Mouse (Mus musculus) forelimb bud, embryonic 11.5 days (tissue): ENCODE data around the gene Aox1.
"Not testable (repeated sequence)": the region's sequence is repeated elsewhere in the genome, so short reads cannot be mapped to it uniquely, and the experiment has no call there.

Source experiments
- DNase-seq: peaks from one replicate; pipeline ENCODE4 v3.0.0-alpha.2; 2012; ENCODE audit warnings: low read depth, low spot score

The Aox1 gene

DNA sequence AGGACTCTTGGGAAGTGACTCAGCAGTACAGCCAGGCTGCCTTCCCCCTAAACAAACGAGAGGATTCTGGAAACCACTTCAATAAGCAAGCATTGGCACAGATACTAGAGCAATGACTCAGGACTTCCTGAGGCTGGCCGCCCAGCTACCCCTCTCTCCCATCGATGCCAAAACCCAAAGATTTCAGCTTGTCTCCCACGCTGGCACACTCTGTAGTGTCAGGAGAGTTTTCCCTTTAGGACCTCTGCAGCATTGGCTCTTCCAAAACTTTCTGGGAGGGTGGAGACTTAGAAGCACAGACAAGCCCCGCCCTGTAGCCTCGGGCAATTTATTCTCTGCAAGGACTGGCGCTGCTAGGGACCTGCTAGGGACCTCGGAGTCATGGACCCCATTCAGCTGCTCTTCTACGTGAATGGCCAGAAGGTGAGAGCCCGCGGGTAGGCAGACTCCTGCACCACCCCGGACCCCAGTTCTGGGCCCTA is at the start of gene Aox1:
Aox1 (plus strand) TSS at position 296 of the 482 bp plus-strand sequence.
- DNase-seq = peak; percentile 41

DNA sequence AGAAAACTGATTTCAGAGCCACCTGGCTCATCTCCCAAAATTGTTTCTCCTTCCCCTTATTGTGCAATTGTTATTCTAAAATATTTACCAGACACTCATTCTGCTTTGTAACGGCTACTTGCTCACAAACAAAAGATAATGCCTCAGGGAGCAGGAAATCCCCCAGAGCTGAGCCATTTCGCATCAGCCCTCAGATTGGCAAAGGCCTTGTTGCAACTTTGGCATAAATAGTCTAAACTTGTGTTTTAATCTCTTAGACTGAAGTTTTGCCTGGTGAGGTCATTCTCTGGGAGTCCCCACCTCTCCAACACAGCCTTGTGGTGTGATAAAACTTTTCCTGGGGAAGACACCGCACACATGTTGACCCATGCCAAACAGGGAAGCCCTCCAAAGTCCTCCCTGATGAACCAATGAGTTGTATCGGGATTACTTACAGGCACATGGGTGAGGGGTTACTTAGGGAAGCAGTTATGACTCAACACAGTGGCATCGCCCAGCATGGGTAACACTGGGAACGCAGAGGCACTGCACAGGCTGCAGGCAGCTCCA is 40.6 kb upstream of the Aox1 start:
- no peak for DNase-seq

DNA sequence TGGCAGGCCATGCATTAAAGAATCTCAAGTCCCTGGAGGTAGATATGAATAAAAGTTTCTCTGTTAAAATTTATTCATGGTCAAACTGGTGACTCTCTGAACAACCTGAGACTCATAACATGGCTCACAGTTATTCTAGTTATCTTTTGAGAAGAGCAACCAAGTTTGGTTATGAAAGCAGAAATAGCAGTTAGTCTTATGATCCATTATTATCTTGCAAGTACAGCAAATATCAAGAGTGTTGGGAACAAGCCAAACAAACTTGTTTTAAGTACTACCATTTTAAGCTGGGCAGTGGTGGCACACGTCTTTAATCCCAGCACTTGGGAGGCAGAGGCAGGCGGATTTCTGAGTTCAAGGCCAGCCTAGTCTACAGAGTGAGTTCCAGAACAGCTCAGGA is 38.5 kb upstream of the Aox1 start:
- no peak for DNase-seq

DNA sequence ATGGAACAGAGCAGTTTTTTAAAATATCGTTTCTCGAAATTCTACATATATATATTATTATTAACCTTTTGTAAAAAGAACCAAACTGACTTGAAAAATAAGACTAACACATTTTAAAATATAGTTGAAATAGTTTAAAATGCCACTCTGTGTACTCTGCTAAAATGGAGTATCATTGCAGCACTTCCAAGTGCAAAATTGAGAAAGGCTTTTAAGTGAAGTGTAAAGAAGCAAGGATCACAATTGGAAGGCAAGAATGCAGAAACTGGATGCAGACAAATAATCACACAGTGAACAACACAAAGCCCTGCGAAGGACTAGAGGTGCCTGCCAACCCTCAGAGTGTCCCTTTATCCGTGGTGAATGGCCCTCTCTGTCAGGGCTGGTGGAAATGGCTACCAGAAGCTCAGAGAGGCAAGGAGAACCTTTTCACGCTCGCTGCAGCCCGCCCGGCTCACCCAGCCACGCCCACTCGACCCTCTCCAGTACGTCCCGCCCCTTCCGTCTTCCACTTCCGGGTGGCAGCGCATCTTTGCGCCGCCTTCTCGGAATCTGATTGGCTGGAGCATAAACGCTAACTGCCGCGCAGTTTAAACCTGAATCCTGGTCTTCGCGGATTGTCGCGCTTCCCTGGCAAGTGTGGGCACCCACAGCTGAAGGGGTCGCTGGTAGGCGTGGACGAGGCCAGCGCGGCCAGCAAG is 34.1 kb upstream of the Aox1 start, which contains the start of gene Sgo2a:
Sgo2a (plus strand) TSS at position 540 of the 701 bp plus-strand sequence.
- peak; percentile 96 for DNase-seq

DNA sequence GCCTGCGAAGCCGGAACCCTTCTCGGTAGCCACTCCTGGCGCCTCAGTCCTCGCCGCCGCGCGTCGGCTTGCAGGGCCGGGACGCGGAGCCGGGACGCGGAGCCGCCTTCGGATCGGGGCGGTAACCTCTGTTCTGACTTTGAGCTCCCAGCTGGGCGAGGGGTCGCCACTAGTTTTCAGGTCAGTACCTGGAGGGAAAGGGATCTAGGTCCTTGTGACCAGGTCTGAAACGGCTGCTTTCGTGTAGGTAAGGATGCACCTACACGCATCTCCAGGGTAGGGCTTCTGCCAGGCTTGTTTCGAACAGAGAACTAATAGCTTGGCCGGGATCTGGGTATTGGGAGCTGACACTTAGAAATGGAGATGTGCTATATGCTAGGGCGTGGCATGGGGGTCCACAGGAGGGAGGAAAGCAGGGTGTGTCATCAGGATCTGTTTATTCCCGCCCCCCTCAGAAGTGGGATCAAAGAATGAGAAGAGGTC is 33.6 kb upstream of the Aox1 start:
- DNase-seq = no peak

DNA sequence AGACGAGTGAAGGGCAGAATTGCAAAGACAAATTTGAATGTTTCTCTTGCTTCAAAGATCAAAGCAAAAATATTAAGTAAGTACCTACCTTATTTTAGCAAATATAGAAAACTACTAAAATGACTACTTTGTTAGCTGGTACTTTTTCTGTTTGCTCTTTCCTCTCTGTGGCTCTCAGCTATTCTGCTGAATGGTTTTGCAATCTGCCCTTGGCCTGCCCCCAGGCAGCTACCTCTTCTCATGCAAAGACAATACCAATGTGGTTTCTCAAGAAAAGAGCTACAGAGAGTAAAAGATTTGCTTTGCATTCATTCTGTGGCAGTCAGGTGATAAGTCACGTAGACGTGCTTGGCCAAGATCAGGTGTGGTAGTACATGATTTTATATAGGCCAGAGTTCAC is 31.6 kb upstream of the Aox1 start:
- no peak for DNase-seq

DNA sequence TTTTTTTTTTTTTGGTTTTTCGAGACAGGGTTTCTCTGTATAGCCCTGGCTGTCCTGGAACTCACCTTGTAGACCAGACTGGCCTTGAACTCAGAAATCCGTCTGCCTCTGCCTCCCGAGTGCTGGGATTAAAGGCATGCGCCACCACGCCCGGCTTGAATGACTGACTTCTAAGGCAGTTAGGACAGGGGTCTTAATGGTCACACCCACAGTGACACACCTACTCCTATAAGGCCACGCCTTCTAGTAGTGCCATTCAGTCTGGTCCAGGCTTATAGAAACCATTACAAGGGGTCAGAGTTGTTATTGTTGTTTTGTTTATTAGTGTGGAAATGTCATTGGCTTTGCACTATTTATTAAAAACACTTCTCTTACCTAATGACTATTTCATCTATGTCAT is 23.3 kb upstream of the Aox1 start:
- not testable (repeated sequence) for DNase-seq

DNA sequence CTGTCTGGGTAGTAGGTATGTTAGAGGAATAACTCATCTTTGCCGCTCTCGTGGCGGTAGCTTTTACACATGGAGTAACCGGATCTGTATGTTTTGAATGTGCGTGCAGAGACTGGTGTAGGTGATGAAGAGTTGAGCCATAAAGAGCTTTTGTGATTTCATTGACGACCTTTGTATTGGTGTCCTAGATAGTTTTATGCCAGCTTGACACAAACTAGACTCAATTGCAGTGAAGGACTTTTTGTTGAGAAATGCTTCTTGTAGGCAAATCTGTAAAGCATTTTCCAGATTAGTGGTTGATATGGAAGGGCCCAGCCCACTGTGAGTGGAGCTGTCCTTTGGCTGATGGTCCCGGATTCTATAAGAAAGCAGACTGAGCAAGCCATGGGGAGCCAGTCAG is 10.9 kb upstream of the Aox1 start, which contains the start of gene Kctd18:
Kctd18 (minus strand) TSS at position 101 of the 400 bp plus-strand sequence.
- no peak for DNase-seq

DNA sequence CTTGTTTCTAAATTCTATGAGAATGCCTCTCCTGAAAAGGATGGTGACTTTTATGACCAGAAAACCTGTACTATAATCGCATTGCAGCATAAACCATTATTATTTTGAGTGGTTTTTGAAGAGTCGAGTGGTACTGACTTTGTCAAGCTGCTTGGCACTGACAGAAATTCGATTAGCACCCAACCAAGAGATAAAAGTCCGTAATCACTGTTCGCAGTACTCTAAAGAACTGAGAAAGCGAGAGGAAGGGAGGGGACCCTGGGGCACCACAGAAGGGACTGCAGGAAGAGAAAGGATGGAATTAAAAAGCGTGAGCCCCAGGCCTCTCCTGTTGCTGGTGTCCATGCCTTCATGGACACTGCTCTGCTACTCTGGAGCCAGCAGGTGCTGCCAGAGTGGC is 2.0 kb upstream of the Aox1 start:
- DNase-seq = no peak

DNA sequence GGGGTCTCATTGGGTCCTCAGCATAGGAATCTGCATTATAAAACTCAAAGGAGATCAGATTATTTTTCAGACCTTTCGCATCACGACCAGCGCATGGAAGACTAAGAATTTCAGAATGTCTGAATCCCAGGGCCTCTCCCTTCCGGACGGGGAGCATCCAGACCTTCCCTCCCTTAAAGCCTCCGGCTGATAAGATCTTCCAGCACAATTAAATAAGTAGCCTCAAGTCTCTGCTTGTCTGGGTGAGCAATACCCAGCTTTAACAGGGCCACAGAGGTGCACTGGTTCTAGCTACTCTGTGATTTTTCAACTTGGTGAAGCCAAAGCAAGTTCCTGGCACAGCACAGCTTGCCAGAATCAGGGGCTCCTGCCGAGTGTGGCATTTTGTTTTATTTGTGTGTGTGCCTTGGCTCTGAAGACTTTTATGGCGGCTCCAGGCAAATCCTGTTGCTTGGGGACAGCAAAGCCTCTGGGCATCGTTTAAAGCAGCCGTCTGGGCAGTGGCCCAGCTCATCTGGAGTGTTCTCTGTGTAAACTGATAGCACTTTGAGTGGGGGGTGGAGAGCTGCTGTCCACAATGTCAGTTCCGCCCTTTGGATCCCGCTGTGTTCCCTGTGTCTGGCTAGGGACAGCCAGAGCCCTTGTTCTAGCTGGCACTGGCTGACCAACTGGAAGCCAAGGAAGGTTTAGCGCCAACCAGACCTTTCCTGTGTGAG is 583 bp downstream of the Aox1 start:
- peak; percentile 17 for DNase-seq

DNA sequence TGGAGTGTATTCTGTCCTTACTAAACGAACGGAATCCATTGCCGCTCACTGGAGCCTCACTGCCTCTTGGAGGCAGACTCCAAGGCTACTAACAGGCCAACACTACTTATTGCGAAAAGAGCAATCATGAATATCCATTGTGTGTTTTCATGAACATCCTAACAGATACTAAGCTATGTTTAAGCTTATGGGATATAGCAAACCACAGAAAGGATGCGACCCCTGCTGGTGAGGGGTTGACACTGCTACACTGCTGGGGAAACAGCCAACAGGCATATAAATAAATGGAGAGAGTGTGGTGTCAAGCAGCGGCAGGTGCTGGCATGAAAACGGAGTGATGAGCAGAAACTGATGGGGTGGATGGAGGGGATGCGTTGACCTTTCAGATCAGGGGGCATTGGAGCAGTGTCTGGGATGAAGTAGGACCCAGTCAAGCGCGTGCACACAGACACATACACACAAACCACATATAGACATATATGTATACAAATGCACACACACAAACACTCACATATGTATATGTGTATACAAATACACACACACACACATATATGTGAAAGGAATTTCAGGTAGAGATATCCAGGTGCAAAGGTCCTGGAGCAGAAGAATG is 1.5 kb downstream of the Aox1 start:
- DNase-seq = peak; percentile 74

DNA sequence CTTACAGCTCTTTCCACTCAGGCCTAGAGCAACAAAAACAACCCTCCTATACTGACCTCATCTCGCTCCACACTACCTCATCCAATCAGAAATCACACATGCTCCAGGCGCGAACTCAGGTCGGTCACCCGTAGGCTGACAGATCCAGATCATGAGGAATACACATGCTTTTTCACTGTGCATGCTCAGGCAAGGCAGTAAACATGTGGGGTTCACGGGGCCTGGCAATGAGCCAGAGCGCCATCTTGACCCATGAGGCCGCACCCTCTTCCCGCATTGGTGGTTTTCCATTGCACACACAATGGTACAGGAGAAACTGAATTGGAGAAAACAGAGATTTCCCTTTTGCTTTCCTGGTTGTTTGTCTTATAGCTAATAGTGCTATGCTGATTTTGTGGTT is 7.6 kb downstream of the Aox1 start:
- not testable (repeated sequence) for DNase-seq

DNA sequence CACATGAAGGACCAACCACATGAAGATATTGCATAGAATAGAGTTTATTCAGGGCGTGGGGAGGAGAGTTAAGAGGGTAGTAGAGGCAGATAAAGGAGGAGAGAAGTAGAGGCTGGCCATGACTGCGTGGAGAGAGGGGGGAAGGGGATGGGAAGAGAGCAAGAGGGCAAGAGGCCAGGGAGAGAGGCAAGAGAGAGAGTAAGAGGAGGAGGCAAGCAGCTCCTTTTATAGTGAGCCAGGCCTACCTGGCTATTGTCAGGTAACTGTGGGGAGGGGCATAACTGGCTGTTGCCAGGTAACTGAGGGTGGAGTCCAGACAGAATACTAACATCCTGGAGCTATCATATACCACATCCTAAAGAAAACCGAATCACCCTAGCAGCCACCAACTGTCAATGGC is 15.3 kb downstream of the Aox1 start:
- DNase-seq = no peak

DNA sequence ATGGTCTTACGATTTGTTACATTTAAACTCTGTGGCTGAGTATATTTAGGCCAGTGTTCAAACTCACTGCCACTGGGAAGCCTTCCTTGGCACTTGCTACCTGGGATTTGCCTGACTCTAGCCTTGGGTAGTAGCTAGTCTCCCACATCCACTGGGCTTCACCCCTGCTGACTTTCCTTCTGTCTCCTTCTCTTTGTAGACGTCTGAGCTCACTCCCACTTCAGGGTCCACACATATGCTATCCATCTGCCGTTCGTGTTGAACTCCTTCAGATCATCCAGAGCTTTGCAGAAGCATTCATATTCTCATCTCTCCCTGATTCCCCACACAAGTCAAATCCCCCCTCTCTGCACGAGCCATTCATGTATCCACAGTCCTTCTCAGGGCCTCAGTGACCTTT is 15.8 kb downstream of the Aox1 start:
- DNase-seq = no peak

DNA sequence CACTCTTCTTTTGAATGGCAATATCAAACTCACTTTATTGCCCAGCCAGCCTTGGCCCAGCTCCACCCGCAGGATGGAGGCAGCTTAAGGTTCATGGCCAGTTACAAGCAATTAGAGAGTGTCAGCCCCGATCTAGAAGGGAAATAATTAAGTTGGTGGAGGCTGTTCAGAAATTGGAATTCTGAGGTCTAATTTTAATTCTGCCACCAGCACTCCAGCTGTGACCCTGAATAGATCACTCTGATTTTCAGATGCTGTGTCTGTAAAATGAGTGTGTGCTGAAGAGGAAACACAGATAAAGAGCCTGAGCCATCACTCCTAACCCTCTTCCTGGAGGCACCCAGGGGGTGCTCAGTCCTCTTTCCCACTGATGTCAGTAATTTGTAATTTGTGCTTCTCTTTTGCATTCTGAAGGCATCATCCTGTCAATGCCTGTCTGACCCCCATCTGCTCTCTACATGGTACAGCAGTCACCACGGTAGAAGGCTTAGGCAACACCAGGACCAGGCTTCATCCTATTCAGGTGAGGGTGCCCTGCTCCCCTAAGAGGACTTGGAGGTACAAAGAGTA is 17.1 kb downstream of the Aox1 start:
- no peak for DNase-seq

DNA sequence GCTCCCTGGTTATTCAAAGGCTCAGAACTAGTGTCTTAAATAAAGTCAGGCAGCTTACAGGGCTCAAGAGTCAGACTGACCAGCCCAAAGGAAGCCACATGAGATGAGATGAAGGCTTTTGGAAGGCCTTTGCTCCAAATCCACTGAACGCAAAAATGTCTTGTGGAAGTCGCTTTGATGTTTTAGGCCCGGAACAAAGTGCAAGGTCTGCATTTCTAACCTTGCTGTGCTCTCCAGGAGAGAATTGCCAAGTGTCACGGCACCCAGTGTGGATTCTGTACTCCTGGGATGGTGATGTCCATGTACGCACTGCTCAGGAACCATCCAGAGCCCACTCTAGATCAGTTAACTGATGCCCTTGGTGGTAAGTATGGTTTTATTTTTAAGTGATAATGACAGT is 19.4 kb downstream of the Aox1 start:
- no peak for DNase-seq

DNA sequence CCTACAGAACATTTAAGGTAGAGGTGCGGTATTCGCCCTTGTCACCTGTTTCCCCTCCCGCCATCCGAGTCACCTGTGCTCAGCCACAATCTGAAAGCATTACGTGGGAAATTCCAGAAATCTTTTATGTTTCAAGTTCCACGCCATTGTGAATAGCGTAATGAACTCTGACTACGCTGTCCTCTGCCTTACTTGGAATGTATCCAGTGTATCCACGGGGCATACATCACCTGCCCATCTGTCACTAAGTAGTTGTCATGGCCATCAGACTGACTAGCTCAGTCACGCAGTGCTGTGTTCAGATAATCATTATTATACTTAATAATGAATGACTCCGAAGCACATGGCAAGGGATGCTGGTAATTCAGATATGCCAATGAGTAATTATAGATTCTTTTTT is 25.9 kb downstream of the Aox1 start:
- DNase-seq = no peak

DNA sequence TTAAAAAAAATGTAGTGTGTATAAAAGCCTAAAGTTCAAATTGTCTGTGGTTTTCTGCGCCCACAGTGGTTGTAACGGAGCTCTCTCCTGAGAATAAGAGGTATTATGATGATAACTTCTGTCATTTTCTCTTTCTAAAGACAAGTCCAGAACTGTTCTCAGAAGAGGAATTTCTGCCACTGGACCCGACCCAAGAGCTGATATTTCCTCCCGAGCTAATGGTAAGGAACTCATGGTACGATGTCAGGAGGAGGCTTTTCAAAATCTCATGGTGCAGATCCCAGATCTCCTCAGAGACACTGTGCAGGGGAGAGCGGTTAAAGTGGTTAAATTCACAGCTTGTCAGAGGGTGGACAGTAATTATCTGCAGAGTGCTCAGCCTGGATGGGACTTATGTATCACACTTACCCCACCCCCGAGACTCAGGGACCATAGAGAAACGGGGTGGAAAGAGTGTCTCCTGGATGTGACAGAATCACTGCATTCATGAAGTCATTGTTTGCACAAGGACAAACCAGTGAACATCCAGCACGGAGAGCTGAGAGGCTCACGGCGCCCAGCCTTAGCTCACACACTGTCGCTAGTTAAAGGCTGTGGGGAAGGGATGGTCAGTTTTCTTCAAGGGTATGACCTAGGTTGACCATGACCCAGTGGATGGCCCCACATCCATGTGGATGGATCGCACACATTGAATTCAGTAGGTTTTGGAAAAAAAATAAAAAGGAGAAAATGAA is 26.5 kb downstream of the Aox1 start:
- no peak for DNase-seq

DNA sequence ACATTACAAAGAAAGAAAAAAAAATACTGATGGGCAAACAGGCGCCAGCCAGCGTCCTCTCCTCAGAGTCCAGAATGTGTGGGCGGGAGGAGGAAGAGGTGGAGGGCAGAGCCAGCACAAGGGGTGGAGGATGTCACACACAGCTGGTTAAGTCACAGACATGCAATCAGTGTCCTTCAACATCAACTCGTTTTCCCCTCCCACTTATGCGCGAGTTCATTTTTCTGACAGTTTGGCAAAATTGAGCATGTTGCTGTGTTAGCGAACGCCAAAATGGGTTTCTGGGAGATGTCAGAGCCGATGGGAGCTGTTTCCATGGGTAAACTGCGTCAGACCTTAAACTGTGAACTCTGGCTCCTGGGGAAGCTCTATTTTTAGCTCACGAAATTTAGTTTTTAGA is 27.2 kb downstream of the Aox1 start:
- DNase-seq = no peak

DNA sequence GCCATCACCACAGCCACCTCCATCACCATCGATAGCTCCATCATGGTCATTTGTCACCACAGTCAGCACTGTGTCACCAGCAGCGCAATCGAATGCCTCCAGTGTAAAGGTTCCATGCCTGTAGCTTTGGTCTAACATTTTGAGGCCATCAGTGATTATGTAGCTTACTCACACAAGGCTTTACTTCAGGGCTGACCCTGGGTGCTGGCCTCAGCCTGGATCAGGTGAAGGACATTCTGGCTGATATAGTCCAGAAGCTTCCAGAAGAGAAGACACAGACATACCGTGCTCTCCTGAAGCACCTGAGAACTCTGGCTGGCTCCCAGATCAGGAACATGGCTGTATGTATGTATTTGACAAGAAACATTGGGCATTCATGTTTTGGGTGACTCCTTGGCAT is 29.1 kb downstream of the Aox1 start:
- DNase-seq = no peak

DNA sequence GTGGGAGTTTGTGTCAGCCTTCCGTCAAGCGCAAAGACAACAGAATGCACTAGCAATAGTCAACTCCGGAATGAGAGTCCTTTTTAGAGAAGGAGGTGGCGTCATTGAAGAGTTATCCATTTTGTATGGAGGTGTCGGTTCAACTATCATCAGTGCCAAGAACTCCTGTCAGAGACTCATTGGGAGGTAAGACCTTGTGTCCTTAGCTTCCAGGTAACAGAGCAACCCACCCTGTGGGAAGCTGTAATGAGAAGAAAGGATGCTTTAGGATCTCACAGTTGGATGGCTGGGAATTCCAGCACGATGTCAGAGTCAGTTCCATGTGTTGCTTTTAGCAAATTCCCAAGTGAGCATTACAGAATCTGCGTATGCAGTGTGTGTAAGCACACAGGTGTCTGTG is 32.4 kb downstream of the Aox1 start:
- DNase-seq = no peak
